In genomic region chr11:77497851-77498250, GRCm38 (mm10) we compare ENCODE assay signal across 9 mouse cellular contexts. TPM values are rescaled to one million over a fixed set of nuclear protein-coding genes. Genes with fewer than 3 reads are reported as not detected.
A peak's percentile ranks its signal among the peaks of the same experiment; 100 is the strongest.
DNase-seq lines count a peak whose midpoint lies in the region; ATAC-seq lines count a peak whose summit lies in the region.
"Had no signal": no experiment of that assay in that cellular context is flagged by ENCODE, and none has a peak within 500 bp of the region (broad histone marks: within the 10 kb centered on the region; RNA-seq: fewer than 3 reads in every experiment).

No protein-coding gene starts in this region.

- H3K4me2 ChIP-seq in intestine, embryonic 15.5 days (replicated peaks) = no peak overlapping the region

- H3K27me3 ChIP-seq in embryonic facial prominence, embryonic 10.5 days (replicated peaks; ENCODE audit: low read depth, poor library complexity, severe bottlenecking) = no peaks in the 10 kb centered on the region
- H3K27me3 ChIP-seq in intestine, embryonic 15.5 days (replicated peaks) = no peaks in the 10 kb centered on the region

- peaks cover 75% of the 10 kb centered on the region for H3K4me1 ChIP-seq in embryonic facial prominence, embryonic 10.5 days
- peaks cover 56% of the 10 kb centered on the region for H3K4me1 ChIP-seq in intestine, embryonic 15.5 days (replicated peaks)

- H3K4me3 ChIP-seq in embryonic facial prominence, embryonic 10.5 days = peak overlapping the region; percentile 43
- H3K4me3 ChIP-seq in intestine, embryonic 15.5 days (replicated peaks) = no peak overlapping the region

- H3K9me3 ChIP-seq in embryonic facial prominence, embryonic 10.5 days = no peaks in the 10 kb centered on the region
- H3K9me3 ChIP-seq in intestine, embryonic 15.5 days = no peaks in the 10 kb centered on the region
- H3K9me3 ChIP-seq: G1E had no signal

- DNase-seq in gastrocnemius, postnatal 25 days = peak; percentile 30
- no peak for DNase-seq in gastrocnemius, postnatal 10 days
- peak; percentile 43 for DNase-seq in embryonic facial prominence, embryonic 10.5 days (ENCODE audit: low spot score)
- DNase-seq in lung, postnatal 25 days (ENCODE audit: low spot score) = peak; percentile 72
- DNase-seq in MN1 (ENCODE audit: low spot score) = no peak
- no peak for DNase-seq in adrenal gland, postnatal 10 days
- DNase-seq in gastrocnemius, adult 8-10 months (ENCODE audit: low spot score in 2 of 2) = no peak

- ATAC-seq in intestine, embryonic 15.5 days = no peak

- H3K27ac ChIP-seq in embryonic facial prominence, embryonic 10.5 days (replicated peaks) = peak overlapping the region; percentile 85
- H3K27ac ChIP-seq in intestine, embryonic 15.5 days = peak overlapping the region; percentile 45

- H3K9ac ChIP-seq in intestine, embryonic 15.5 days = no peak overlapping the region

- 23% methylated on average over 4 of the region's 4 CpGs for WGBS in embryonic facial prominence, embryonic 10.5 days
- 55% methylated on average over 4 of the region's 4 CpGs for WGBS in intestine, embryonic 15.5 days

- H3K36me3 ChIP-seq in embryonic facial prominence, embryonic 10.5 days (replicated peaks) = peaks cover 60% of the 10 kb centered on the region
- peaks cover 20% of the 10 kb centered on the region for H3K36me3 ChIP-seq in intestine, embryonic 15.5 days

RNA-seq across cellular contexts. Expression of gene Git1, which starts 4.5 kb away (rescaled TPM):
- 10 to 100 TPM; 24.1 to 24.6 TPM for total RNA-seq in gastrocnemius, postnatal 25 days (2021)
- 10 to 100 TPM; 31.5 to 39.9 TPM for total RNA-seq in gastrocnemius, postnatal 10 days (2021)
- 13.0 and 13.2 TPM in 2 replicates for polyA plus RNA-seq in embryonic facial prominence, embryonic 10.5 days (2016; fragmentation: Nextera tagmentation; extraction: Ambion mirVana)
- 10.7 and 11.8 TPM in 2 replicates for polyA plus RNA-seq in intestine, embryonic 15.5 days (2015; fragmentation: Nextera tagmentation; extraction: Ambion mirVana)
- 10 to 100 TPM; 49.7 to 57.8 TPM for total RNA-seq in adrenal gland, postnatal 10 days (2021)
- total RNA-seq in gastrocnemius, adult 8-10 months (2022) = 10 to 100 TPM; 25.7 to 34.1 (median 29.7) TPM

RNA-seq across cellular contexts. Expression of gene Ankrd13b, which starts 8.4 kb away (rescaled TPM):
- 1 to 10 TPM; 7.4 to 7.8 TPM for total RNA-seq in gastrocnemius, postnatal 25 days (2021)
- total RNA-seq in gastrocnemius, postnatal 10 days (2021) = 1 to 10 TPM; 7.2 to 9.3 TPM
- polyA plus RNA-seq in embryonic facial prominence, embryonic 10.5 days (2016; fragmentation: Nextera tagmentation; extraction: Ambion mirVana) = 11.8 and 13.1 TPM in 2 replicates
- 4.9 and 5.1 TPM in 2 replicates for polyA plus RNA-seq in intestine, embryonic 15.5 days (2015; fragmentation: Nextera tagmentation; extraction: Ambion mirVana)
- total RNA-seq in adrenal gland, postnatal 10 days (2021) = 10 to 100 TPM in 1 of 2 experiments, 1 to 10 TPM in 1; 8.3 to 13.4 TPM
- total RNA-seq in gastrocnemius, adult 8-10 months (2022) = 10 to 100 TPM in 3 of 4 experiments, 1 to 10 TPM in 1; 9.1 to 13.7 (median 11.7) TPM

RNA-seq across cellular contexts. Expression of gene Abhd15, which starts 17.1 kb away (rescaled TPM):
- total RNA-seq in gastrocnemius, postnatal 25 days (2021) = 1 to 10 TPM in 1 of 2 experiments, under 1 TPM in 1; 0.26 to 2.1 TPM
- total RNA-seq in gastrocnemius, postnatal 10 days (2021) = under 1 TPM; 0.70 to 0.81 TPM
- 5.8 and 6.8 TPM in 2 replicates for polyA plus RNA-seq in embryonic facial prominence, embryonic 10.5 days (2016; fragmentation: Nextera tagmentation; extraction: Ambion mirVana)
- polyA plus RNA-seq in intestine, embryonic 15.5 days (2015; fragmentation: Nextera tagmentation; extraction: Ambion mirVana) = 3.5 and 3.6 TPM in 2 replicates
- 10 to 100 TPM; 26.1 to 27.5 TPM for total RNA-seq in adrenal gland, postnatal 10 days (2021)
- under 1 TPM; 0.10 to 0.92 (median 0.39) TPM for total RNA-seq in gastrocnemius, adult 8-10 months (2022)

RNA-seq across cellular contexts. Expression of gene Trp53i13, which starts 17.9 kb away (rescaled TPM):
- 1 to 10 TPM; 3.6 to 3.7 TPM for total RNA-seq in gastrocnemius, postnatal 25 days (2021)
- total RNA-seq in gastrocnemius, postnatal 10 days (2021) = 10 to 100 TPM in 1 of 2 experiments, 1 to 10 TPM in 1; 7.7 to 10.0 TPM
- 33.1 and 35.0 TPM in 2 replicates for polyA plus RNA-seq in embryonic facial prominence, embryonic 10.5 days (2016; fragmentation: Nextera tagmentation; extraction: Ambion mirVana)
- polyA plus RNA-seq in intestine, embryonic 15.5 days (2015; fragmentation: Nextera tagmentation; extraction: Ambion mirVana) = 28.5 and 29.1 TPM in 2 replicates
- total RNA-seq in adrenal gland, postnatal 10 days (2021) = 10 to 100 TPM; 12.9 to 13.2 TPM
- 1 to 10 TPM; 3.3 to 6.0 (median 3.8) TPM for total RNA-seq in gastrocnemius, adult 8-10 months (2022)

RNA-seq across cellular contexts. Expression of gene Gm10392, which starts 21.1 kb away (rescaled TPM):
- total RNA-seq in gastrocnemius, postnatal 25 days (2021) = not detected
- total RNA-seq in gastrocnemius, postnatal 10 days (2021) = not detected
- 0.11 TPM in 2 replicates for polyA plus RNA-seq in embryonic facial prominence, embryonic 10.5 days (2016; fragmentation: Nextera tagmentation; extraction: Ambion mirVana)
- polyA plus RNA-seq in intestine, embryonic 15.5 days (2015; fragmentation: Nextera tagmentation; extraction: Ambion mirVana) = not detected in 2 replicates
- not detected for total RNA-seq in adrenal gland, postnatal 10 days (2021)
- not detected for total RNA-seq in gastrocnemius, adult 8-10 months (2022)
- polyA plus RNA-seq: G1E had no signal

Comparison
In these comparisons a context has a peak if more than half of its experiments do, and no peak if none do; other contexts are left out.
1. DNase-seq: peak in gastrocnemius, postnatal 25 days (single experiment), embryonic facial prominence, embryonic 10.5 days (single experiment) and lung, postnatal 25 days (single experiment); none in gastrocnemius, postnatal 10 days (single experiment), MN1 (single experiment), adrenal gland, postnatal 10 days (single experiment) and gastrocnemius, adult 8-10 months (0 of 2).
2. RNA of gene Abhd15, which starts 17.1 kb away (total RNA-seq): 26.1 to 27.5 TPM in adrenal gland, postnatal 10 days; 0.26 to 2.1 TPM in gastrocnemius, postnatal 25 days, 0.70 to 0.81 TPM in gastrocnemius, postnatal 10 days and 0.10 to 0.92 TPM in gastrocnemius, adult 8-10 months; every median in the first group is over 4 times any median in the second.